Mouse (Mus musculus): Measurements from ENCODE around the gene Fbxo27.

- TF ChIP-seq RAD21 (IDR thresholded peaks at IDR 0.05; ENCODE audit: low read depth, low read length), result peak; percentile 10; the same call in 1 of the 2 replicates
- peak in 2 of 3 experiments; percentile 28 to 32; a peak in 3 of 6 replicates for TF ChIP-seq CTCF (IDR thresholded peaks at IDR 0.05 in 2 of 3, conservative IDR thresholded peaks at IDR 0.05 in 1 of 3; ENCODE audit: control insufficient read depth in 1 of 3, insufficient read depth in 1 of 3, low read depth in 2 of 3, low read length in 3 of 3, poor library complexity in 1 of 3, severe bottlenecking in 1 of 3)
- TF ChIP-seq USF2 (IDR thresholded peaks at IDR 0.05; ENCODE audit: borderline replicate concordance in 1 of 2, insufficient read depth in 1 of 2, low read depth in 1 of 2, low read length in 2 of 2), result no peak
- no peak for TF ChIP-seq UBTF (IDR thresholded peaks at IDR 0.05; ENCODE audit: borderline replicate concordance, insufficient read depth, low read depth, low read length)
- TF ChIP-seq POLR2A (IDR thresholded peaks at IDR 0.05; ENCODE audit: control insufficient read depth in 1 of 2, insufficient read depth in 1 of 2, low read depth in 1 of 2, low read length in 2 of 2, poor library complexity in 1 of 2), result no peak
- no peak for TF ChIP-seq USF1 (IDR thresholded peaks at IDR 0.05; ENCODE audit: low read depth, low read length)
- TF ChIP-seq MEF2A (IDR thresholded peaks at IDR 0.05; ENCODE audit: extremely low read depth, insufficient replicate concordance, low read depth, low read length, poor library complexity, severe bottlenecking), result no peak
- no peak for TF ChIP-seq ZNF384 (IDR thresholded peaks at IDR 0.05; ENCODE audit: low read depth, low read length)
- no peak for TF ChIP-seq EP300 (IDR thresholded peaks at IDR 0.05; ENCODE audit: low read depth in 1 of 2, low read length in 2 of 2)
- TF ChIP-seq BHLHE40 (IDR thresholded peaks at IDR 0.05; ENCODE audit: borderline replicate concordance, low read depth, low read length), result no peak
- no peak for TF ChIP-seq E2F4 (IDR thresholded peaks at IDR 0.05; ENCODE audit: borderline replicate concordance, low read depth, low read length)
These were observed 45.6 kb upstream of the Fbxo27 start for GRCm38 (mm10) chr7:28647016-28647415.

Data from MEL (cell line).